Mouse (Mus musculus) kidney, postnatal 4 days (tissue): Measurements from ENCODE around the gene Ccdc24.

Experiments used
- DNase-seq, 2 experiments: peaks; one replicate each; pipeline ENCODE4 v3.0.0; 2021; ENCODE audit warnings: mixed read lengths in 2 of 2

Gene Ccdc24

GRCm38 (mm10) chr4:117872471-117872886 lies at the start of gene Ccdc24:
Ccdc24 (minus strand) TSS chr4:117872557.
- peak; percentile 59 to 72 for DNase-seq

- DNase-seq = no peak
Observed at GRCm38 (mm10) chr4:117921358-117921757, 49.0 kb upstream of the Ccdc24 start.

- DNase-seq = no peak
Observed at GRCm38 (mm10) chr4:117918762-117919161, 46.4 kb upstream of the Ccdc24 start.

DNA sequence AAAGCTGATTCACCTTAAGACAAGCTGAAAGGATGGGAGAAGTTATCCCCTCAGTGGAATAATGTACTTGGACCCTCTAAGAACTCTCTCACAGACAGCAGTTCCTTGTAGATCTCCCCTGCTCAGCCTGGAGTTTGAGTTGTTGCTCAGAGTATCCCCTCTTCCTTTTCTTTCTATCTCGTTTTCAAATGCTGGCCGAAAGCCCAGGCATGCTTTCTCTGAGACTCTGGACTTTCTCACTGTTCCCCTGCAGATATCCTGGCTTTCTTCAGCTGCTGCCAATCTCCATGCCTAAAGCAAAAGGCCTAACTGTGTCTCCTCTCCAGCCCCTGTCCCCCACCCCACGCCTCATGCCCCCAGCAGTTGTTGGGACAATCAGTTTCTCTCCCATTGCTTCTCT lies 45.9 kb upstream of the Ccdc24 start:
- peak; percentile 25 to 42 for DNase-seq

DNA sequence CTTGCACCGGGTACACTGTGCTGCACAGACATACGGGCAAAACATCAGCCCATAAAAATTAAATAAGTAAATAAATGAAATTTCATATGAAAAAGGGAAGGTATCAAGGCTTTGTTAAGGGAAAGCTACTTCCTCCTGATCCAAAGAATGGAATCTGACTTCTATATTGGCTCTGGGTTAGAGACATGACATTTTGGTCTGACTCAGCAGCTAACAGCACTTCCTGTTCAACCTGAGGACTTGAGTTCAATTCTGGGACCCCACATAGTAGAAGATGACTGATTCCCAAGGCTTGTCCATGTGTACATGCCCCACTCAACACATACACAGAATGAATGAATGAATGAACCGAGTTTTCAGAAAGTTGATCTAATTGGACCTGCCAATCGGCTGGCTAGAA lies 45.5 kb upstream of the Ccdc24 start:
- DNase-seq = no peak

DNA sequence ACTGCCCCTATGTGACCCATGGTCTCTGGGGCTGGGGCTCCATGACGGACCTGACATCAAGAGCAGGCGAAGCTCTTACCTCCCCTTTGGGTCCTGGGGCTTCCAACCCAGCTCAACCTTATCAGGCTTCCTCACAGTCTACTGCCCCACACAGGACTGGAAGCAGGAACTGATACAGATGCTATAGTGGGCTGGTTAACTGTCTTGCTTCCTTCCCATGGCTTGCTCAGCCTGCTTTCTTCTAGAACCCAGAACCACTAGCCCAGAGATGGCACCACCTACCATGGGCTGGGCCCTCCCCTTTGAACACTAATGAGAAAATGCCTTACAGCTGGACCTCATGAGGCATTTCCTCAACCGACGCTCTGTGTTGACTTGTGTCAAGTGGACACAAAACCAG lies 45.0 kb upstream of the Ccdc24 start:
- DNase-seq = no peak

DNA sequence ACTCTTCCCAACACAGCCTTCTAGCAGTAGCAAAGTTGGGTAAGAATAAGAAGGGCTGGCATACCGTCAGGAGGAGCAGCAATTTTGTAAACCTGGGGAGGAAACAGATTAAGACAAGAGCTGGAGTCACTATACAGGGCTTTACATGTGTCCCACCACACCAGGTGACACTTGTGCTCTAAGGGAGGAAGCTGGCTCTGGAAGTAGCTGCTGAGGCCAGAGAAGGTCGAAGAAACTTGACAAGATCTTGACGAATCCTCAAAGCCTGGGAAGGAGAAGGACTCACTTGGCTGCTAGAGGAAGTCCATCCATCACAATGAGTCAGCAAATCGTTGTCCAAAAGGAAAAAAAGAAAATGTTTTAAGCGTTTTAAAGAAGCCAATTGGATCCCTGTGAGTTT lies 44.0 kb upstream of the Ccdc24 start:
- no peak for DNase-seq

GRCm38 (mm10) chr4:117915489-117916105 lies 43.2 kb upstream of the Ccdc24 start:
- DNase-seq = peak; percentile 22 to 34

DNA sequence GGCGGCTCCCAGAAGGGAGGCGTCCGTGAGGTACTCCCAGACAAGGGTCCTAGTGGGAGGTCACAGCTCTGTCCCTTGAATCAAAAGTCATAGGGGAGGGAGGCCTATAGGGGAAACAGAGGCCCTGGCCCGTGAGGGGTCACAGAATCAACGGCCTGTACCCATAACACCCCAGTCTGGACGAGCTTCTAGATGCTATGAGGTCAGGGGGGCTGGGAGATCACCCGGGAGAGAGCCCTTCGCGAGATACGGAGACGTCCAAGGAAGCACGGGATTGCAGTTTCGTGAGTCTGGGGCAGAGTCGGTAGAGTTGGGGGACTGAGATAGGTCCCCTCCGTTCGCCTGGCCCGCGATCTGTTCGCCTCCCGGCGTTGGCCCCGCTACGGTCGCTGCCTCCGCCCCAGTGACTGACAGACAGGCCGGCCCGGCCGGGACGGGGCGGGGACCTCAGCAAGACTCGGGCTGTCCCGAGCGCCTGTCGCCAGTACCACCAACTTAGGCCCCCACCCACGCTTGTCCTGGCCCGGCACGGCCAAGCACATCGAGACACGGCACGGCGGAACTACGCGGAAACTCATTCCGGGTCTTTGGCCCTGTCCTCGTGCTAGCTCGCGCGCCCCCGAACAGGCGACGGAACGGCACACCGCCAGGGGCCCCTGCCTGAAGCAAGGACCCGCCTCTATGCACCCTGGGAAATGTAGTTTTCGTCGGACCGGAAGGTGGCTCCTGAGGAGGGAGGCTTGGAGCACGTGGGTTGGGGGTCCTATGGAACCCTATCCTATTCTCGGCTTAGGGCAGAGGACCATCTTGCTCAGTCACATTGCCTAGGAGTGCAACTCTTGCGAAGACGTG lies 42.5 kb upstream of the Ccdc24 start, which contains the start of gene Ipo13:
TSS of gene Ipo13 (minus strand) at position 409 of the 852 bp plus-strand sequence.
- peak; percentile 95 for DNase-seq

DNA sequence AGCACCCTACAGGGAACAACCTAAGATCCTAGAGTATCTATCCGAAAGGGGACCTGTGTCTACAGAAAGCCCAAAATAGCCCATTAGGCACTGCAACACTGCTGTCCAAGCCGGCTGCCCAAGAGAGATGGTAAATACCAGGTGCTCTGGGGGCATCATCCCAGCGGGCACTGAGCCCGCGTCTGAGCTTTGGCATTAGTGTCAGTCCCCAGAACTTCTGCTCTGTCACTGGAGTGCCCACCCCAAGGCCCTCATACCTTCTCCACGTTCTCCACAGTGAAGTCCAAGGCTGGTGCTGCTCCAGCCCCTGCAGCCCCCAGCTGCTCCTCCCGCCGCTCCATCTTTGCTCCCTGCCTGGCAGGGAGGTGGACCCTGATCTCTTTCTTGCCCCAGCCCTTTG lies 41.7 kb upstream of the Ccdc24 start:
- peak; percentile 13 to 19 for DNase-seq

DNA sequence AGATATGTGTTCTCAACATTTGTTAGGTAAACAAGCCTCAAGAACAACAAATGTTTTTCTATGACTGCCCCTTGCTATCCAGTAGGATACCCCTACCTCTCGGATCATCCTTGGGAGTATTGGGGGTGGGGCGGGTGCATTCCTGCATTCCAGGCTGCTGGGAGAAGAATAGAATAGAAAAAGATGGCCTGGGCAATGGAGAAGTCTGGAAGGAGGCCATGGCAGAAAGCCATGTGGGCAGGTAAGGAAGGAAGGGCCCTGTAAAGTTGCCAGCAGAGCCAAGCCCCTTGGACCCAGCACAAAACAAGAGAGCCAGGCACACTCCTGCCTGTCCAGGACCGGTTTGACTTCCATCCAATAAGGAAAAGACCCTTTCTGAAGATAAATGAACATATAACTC lies 41.1 kb upstream of the Ccdc24 start:
- DNase-seq = peak; percentile 31 to 50

GRCm38 (mm10) chr4:117912685-117913273 lies 40.4 kb upstream of the Ccdc24 start:
- no peak for DNase-seq

GRCm38 (mm10) chr4:117912131-117912561 lies 39.8 kb upstream of the Ccdc24 start:
- DNase-seq = no peak

GRCm38 (mm10) chr4:117908834-117909453 lies 36.6 kb upstream of the Ccdc24 start:
- DNase-seq = no peak

- DNase-seq = no peak
Observed at GRCm38 (mm10) chr4:117906196-117906595, 33.8 kb upstream of the Ccdc24 start.

- no peak for DNase-seq
Observed at GRCm38 (mm10) chr4:117904761-117905160, 32.4 kb upstream of the Ccdc24 start.

GRCm38 (mm10) chr4:117904094-117904493 lies 31.7 kb upstream of the Ccdc24 start:
- DNase-seq = no peak

- no peak for DNase-seq
Observed at GRCm38 (mm10) chr4:117898111-117898510, 25.8 kb upstream of the Ccdc24 start.

- no peak for DNase-seq
Observed at GRCm38 (mm10) chr4:117896031-117896430, 23.7 kb upstream of the Ccdc24 start.

- DNase-seq = no peak
Observed at GRCm38 (mm10) chr4:117895339-117895738, 23.0 kb upstream of the Ccdc24 start.

DNA sequence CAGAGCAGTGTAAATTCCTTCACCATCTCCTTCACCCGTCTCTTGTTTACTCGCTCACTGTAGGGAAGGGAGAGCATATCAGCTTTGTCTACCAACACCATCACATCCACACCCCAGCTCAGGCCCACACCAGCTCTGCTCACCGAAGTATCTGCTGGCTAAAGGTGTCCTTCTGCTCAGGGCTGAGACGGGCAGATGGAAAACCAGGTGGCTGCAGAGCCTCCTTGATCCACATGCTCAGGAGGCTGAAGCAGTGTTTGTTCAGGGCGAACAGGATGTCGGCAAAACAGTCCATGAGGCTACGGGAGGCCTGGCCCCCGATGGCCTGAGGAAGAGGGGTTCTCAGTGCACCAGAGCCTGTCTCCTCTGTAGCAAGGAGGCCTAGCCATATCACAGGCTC lies 22.2 kb upstream of the Ccdc24 start:
- DNase-seq = no peak

DNA sequence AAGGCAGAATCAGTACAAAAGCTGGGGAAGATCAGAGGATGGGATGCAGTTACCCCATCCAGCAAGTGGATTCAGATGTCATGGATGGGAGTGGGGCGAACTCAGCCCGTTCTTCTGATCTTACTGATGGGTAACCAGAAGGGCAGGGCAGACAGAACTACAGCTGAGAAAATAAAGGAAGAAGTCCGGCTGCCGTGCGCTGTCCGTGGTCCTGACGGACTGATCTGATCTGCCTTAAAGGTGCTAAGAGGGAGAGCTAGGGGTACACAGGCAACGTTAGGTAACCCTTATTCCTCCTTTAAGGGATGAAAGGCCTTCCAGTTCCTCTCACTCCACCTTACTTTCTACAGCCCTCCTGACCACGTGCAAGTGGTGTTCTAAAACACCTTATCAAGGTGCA lies 21.0 kb upstream of the Ccdc24 start:
- DNase-seq = peak; percentile 86 to 87

GRCm38 (mm10) chr4:117891738-117892161 lies 19.4 kb upstream of the Ccdc24 start, which contains the start of gene Dph2:
Dph2 (minus strand) TSS chr4:117892032.
- DNase-seq = peak; percentile 80 to 86
